Mouse (Mus musculus) spleen, adult 18-20 months (tissue): ENCODE results near the gene Myo10.

Experiments used
- DNase-seq, 2 experiments: peaks; one replicate each; pipeline ENCODE4 v3.0.0; 2022; ENCODE audit warnings: mixed read lengths in 2 of 2

Myo10 gene

DNA sequence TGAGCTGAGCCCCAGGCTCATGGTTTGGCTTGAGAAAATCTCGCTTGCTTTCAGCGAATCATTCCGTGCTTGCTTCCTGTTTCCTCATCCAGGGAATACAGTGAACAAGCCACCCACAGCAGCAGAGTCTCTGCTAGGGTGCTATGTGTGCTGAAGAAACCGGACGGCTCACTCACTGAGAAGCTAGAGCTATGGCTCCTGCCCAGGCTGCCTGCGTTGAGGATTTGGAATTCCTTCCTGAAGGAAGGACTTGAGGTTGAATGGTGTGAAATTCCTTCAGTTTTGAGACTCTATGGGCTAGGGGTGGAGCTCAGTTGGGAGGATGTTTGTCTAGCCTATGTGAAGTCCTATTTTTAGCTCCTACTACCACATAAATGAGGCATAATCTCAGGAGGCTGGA lies 145.5 kb downstream of the Myo10 start:
- no peak for DNase-seq

DNA sequence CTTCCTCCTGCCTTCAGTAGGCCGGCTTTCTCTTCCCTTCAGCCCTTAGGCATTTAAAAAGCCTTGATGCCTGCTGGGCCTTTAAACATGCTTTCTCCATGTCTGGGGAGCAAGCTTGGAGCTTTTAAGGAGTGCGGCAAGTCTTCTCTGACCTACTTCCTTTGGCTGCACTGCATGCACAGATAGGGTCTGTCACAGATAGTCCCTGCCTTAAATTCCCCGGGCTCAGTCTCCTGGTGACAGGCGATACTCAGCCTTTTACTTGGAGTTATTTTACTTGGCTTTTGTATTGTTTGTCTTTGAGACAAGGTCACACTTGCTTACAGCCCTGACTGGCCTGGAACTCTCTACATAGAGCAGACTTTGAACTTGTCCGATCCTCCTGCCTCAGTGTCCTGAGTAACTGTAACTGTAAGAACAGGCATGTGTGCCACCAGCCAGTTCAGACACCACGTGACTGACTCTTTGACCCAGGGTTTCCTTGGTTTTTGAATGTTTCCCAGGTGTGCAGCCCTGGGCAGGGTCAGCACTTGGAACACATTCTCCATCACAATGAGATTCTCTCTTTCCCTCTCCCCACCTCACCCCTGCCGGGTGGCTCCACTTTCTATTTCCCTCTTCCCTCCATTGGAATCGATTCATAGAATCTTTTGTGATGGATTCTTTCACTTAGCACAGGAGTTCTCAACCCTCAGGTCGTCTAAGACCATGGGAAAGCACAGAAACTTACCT lies 147.4 kb downstream of the Myo10 start:
- DNase-seq = no peak

DNA sequence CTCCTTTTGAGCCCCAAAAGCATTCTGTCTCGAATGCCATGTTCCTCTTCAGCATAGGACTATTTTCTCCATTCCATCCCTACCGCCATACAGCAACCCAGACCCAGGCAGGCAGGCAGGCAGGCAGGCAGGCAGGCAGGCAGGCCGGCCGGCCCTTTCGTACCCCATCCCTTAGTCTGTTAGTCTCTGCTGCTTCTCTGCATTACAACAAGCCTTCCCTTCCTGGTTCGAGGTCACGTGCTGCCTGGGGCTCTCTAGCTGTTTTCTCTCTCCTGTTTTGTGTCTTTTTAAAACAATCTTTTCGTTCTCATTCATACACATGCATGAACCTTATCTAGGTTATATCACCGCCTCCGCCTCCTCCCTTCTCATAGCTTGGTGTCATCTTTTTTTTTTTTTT lies 149.5 kb downstream of the Myo10 start:
- no peak for DNase-seq

DNA sequence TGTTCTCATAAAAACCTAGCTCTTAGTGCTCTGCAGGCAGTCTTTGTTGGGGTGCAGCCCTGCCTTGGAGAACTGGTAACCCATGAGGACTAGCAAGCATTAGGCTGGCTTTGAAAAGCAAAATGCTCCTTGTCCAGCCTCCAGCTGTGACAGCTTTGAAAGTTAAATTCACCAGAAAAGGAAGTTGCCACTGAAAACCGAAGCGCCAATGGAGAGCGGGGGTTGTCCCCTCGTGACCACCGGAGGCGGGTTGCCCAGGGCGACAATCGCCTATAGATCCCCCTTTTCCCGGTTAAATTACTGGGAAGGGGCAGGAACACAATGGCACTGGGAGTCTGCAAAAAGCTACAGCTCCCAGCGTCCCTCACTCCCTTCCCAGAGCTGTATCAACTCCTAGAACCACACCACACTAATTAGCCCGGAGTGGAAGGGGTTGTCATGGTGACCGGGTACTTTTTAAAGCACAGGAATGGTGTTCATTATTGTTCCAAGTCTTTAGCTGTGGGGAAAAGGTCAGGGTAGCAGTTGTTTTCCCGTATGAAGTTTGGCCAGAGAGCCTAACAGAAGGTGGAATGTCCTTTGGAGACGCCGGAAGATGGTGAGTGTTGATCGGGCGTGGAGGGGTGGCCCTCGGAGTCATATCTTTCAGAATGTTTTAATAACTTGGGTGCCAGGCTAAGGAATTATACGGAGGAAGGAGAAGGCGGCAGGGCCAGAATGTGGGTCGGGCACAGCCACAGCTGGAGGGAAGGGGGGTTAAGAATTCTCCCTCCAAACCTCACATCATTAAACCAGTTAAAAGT lies 151.6 kb downstream of the Myo10 start:
- peak; percentile 16 to 48 for DNase-seq

DNA sequence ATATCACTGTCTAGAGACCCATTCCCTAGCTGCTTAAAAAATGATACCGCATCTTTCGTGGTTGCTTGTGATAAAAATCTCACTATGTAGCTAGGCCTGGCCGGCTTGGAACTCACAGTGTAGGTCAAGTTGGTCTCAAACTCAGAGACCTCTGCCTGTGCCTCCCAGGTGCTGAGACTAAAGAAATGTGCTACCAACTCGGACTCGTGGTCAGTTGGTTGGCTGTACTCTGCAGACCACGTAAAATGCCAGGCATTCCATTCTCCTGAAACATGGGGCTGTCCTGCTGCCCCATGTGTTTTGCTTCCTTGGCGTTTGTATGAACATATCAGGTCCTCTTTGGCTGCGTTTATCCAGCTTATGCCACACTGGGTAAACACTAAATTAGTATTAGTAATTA lies 156.6 kb downstream of the Myo10 start:
- DNase-seq = no peak

DNA sequence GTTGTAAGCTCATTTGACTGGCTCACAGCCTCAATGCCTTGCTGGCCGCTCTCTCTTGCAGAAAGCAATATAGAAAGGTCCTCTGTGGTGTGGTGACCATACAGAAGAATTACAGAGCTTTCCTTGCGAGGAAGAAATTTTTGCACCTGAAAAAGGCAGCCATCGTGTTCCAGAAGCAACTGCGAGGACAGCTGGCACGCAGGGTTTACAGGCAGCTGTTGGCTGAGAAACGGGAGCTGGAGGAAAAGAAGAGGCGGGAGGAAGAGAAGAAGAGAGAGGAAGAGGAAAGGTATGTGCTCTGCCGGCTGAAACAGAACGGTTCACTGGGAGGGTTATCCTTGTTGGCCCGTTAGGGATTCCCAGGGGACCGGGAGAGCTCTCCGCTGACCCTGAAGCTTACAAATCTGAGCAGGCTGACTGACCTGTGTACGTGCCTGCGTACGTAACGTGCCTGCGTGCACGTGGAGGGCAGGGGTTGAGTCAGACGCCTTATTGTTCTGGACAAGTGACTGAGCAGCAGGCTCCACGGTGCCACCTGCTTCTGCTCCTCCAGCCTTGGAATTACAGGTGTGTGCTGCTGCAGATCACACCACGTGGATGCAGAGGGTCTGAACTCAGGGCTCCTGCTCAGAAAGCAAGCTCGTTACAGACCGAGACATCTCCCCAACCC lies 157.3 kb downstream of the Myo10 start:
- DNase-seq = no peak

DNA sequence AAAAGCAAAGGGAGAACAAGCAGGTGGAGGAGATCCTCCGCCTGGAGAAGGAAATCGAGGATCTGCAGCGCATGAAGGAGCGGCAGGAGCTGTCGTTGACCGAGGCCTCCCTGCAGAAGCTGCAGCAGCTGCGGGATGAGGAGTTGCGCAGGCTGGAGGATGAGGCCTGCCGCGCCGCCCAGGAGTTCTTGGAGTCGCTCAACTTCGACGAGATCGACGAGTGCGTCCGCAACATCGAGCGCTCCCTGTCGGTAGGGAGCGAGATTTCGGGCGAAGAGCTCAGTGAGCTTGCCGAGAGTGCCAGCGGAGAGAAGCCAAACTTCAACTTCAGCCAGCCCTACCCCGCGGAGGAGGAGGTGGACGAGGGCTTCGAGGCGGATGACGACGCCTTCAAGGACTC lies 158.7 kb downstream of the Myo10 start:
- DNase-seq = no peak

DNA sequence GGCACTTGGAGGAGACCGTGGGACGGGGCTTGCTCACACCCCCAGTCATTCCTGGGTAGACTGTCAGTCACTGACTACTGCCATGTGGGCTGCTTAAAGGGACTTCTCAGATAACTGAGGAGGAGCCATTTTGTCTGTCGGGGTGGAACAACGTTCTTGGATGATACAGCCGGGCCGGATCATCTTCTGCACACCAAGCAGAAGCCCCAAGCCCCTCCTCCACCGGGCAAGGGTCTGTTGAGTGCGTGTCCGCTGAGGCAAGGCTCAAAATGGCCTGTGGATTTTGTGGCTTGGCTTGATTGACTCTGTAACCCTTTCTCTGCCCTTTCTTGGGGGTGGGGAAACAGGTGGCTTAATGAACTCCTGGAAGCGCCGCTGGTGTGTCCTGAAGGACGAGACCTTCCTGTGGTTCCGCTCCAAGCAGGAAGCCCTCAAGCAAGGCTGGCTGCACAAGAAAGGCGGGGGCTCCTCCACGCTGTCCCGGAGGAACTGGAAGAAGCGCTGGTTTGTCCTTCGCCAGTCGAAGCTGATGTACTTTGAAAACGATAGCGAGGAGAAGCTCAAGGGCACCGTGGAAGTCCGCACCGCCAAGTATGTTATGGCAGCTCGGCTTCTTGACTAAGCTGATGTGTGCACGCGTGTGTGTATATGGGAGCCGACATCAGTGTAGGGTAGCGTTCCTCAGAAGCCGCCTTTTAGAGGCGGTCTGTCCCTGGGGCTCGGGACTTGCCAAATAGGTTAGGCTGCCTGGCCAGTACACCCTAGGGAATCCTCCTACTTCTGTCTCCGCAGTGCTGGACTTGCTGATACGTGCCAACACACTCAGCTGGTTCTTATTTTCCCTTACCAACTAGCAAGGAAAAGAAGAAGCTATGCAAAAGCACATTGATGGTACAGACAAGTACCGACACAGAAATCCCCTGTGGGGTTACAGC lies 163.4 kb downstream of the Myo10 start:
- DNase-seq = no peak

DNA sequence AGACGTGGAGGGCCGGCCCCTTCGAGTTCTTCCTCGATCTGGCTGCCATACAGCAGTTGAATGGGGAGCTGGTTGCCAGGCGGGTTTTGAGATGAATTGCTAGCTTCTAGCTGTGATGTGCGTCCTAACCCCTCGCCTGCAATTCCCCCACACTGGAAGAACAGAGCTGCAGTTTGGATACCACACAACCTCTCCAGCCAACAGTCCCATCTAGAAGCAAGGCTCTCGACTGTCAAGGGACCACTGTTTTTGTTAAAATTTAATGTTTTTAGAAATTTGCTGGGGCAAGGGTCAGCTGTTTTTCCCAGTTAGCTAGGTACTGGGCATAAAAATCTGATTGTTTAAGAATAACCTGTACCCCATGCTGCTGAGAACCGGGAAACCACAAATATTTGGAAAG lies 165.1 kb downstream of the Myo10 start:
- DNase-seq = no peak

DNA sequence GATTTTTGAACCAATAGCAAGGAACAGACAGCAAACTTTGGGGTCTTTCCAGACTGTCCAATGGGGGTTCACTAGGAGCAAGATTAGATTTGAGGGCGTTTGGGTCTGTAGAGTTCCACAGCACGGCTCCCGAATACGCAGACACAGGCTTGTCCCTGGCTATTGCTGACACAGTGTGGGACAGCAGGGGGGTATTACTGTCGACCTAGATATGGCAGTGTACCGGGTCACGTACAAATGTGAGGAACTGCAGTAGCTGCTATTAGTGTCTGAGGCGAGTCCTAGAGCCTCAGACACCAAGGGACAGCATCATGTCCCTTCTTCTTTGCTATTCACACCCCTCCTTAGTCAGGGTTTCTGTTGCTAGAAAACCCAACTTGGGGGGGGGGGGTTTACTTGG lies 165.6 kb downstream of the Myo10 start:
- no peak for DNase-seq

DNA sequence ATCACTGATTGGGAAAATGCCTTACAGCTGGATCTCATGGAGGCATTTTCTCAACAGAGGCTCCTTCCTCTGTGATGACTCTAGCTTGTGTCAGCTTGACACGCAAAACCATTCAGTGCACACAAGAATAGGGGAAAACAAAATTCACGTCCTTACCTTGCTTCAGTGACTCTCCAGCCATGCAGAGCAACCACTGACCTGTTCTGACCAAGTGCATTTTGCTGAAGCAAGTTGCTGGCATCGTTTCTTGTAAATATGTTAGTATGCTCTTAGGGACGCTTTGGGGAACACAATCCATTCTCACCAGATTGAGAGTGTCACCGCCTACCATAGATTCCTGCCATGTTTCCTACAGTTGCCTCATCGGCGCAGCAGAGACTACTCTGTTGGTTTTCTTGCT lies 166.2 kb downstream of the Myo10 start:
- DNase-seq = no peak

DNA sequence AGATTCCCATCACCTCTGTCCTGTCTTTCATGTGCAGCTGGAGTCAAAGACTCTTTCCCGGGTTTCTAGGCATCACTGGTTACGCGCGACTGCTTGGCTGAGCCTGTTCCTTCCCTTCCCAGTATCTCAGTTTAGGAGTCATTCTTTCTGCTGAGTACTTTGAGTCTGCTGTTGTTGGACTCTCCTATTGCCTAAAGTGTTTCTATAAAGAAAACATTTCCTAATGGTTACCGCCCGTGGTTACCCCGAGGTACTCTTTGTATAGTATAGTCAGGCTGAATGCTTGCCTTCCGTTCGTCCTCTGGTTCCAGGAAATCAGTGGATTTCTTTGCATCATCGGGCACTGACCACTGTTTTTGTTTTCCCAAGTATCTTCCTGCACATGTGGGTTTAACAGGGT lies 166.9 kb downstream of the Myo10 start:
- no peak for DNase-seq

DNA sequence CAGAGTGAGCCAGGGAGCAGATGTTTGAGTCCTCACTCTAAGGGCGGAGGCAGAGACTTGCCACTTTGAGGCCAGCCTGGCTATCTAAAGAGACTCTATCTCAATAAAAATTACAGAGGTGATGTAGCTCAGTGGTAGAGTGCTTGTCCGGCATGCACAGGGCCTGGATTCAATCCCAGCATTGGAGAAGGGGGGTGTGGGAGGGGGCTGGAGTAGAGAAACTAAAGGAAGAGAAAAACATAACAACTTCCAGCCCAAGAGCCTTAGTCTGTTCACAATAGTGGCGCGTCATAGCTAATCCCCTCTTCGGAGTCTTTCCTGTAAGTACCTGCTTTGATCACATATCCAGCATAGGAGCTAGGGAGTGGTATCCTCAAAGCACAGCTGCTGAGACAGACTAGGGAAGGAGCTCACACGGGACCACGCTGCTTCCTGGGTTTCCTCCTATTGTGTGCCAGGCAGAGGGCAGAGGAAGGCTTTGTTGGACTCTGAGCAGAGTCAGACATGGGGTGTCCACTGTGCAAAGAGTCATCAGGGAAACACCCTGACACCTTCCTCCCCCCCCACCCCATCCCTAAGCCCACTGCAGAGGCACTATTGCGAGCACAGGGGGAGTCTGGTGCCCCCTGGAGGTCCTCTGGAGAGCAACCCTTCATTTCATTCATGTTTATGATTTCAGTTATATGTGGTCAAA lies 169.5 kb downstream of the Myo10 start:
- DNase-seq = no peak

DNA sequence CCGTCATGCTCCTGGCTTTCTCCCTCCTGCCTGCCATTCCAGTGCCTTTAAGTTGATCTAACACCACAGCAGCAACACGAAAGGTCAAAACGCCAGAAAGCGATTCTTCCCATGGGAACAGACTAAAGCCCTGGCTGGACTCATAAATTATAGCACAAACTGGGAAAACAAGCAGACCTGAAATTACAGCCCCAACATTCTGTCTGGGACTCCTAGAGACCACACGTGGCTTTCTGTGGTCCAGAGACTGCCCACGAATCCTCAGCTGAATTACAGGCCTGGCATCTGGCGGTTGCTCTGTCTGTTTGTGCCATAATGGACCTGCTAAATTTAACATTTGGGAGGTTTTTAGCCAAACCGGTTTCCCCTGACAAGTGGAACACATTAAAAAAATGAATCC lies 171.8 kb downstream of the Myo10 start:
- no peak for DNase-seq

DNA sequence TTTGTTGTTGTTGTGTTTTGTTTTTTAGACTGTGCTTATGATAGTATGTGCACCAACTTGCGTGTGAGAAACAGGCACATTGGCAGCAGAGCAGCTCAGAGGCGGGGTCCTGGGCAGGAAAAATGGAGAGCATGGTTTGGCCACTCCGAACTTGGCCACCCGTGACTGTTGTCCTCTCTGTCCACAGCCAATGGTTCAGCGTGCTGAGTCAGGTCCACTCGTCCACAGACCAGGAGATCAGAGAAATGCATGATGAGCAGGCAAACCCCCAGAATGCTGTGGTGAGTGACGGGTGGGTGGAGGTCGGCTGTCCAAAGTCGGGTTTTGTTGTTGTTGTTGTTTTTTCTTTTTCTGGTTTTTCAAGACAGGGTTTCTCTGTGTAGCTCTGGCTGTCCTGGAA lies 173.2 kb downstream of the Myo10 start:
- no peak for DNase-seq

DNA sequence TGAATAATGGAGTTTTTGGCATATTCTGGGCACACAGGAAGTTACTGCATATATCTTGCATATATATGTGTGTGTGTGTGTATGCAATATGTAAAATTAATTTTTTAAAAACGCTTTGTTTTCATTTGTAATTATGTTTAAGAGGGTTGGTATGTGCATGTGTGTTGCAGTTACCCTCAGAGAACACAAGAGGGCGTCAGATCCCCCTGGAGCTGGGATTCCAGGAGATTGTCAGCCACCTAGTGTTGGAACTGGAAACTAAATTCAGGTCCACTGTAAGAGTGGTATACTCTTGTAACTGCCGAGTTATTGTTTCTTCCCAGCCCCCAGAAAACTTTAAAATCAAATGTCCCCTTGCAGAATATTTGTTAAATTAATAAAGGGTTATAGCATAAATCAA lies 174.0 kb downstream of the Myo10 start:
- no peak for DNase-seq

DNA sequence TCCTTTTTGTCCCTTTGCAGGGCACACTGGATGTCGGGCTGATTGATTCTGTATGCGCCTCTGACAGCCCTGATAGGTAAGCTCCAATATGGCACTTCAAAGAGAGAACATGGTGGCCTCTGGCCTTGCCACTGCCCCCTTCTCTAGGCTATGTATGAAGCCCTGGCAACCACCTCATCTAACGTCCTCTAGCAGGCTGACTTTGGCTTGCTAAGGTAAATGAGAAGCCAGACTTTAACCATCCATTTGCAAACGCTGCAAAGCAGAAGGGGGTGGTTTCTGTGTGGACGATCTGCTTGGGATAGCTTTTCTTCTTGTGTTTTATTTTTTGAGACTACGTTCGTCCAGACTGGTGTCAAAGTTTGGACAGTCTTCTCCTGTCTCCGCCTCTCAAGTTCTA lies 174.9 kb downstream of the Myo10 start:
- DNase-seq = no peak

DNA sequence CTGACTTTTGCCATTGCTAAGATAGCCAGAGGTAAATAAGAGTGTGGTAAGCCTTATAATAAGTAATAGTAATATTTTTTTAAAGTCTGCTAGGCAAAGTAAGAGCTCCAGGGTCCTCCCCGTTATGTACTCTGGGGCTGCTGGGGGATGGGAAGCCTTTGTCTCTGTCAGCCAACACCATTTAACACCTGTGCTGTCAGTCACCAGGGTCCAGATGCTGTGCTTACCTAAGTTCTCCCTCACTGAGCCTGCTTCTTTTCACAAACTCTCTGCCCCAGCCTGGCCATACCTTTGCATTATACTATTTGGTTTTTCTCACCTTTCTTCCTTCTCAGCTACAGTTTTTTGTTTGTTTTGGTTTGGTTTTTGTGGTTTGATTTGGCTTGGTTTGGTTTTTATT lies 175.6 kb downstream of the Myo10 start:
- no peak for DNase-seq

DNA sequence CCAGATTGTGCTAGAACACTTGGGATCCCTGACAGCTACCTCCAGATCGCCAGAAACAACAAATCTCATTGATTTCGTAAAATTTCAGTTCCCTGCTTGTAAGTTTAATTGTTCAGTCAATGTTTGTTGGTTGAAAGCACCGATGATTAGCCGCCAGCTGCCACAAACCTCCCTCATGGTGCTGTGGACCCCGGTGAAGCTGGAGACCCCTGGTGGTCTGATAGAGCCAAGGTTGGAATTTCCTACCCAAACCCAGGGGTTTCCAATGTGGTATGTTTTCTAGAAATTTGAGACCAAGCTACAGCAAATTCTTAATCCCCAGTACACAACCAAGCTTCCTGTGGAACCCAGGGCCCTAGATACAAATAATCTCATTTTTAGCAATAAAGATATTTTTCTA lies 179.4 kb downstream of the Myo10 start:
- no peak for DNase-seq

DNA sequence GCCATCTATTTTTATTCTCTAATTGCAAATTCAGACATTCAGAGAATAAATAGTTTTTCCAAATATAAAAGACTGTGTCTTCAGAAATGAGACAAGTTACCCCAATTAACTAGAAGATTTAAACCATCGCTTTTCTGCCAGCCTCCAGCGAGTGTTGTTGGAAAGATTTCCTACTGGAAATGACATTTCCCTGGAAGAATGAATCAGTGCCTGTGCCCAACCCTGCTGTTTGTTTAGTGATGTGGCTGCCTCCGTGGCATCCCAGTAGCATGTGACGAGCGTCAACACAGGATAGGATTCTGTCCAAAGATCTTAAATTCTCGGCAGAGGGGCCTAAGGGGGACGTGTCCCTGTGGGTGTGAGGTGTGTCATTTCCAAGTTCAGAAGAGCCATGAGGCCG lies 179.9 kb downstream of the Myo10 start:
- no peak for DNase-seq

DNA sequence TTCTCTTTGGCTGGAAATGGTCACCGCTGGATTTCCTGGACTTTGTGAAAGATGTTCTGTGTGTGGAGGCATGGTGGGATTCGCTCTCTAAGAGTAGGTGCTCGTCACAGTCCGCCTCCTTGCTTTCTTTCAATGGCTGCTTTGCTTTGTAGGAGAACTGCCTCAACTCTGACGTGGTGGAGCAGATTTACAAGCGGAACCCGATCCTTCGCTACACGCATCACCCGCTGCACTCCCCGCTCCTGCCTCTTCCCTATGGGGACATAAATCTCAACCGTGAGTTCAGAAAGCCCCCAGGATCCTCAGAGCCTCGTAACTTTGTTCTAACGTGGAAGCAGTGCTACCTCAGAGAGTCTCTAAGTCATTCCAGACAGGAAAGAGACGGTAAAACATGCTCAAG lies 180.8 kb downstream of the Myo10 start:
- DNase-seq = no peak
